Mouse (Mus musculus) heart, postnatal 0 days (tissue): Measurements from ENCODE around the gene Itga5.

Source experiments
- CTCF ChIP-seq: IDR thresholded peaks from 2 replicates; pipeline ENCODE4 v1.5.1; 2016; ENCODE audit warnings: antibody characterized with exemption, control low read depth, low read depth
- EP300 ChIP-seq: IDR thresholded peaks from 2 replicates; pipeline ENCODE4 v1.6.1; 2016; ENCODE audit warnings: antibody characterized with exemption, low read depth

DNA sequence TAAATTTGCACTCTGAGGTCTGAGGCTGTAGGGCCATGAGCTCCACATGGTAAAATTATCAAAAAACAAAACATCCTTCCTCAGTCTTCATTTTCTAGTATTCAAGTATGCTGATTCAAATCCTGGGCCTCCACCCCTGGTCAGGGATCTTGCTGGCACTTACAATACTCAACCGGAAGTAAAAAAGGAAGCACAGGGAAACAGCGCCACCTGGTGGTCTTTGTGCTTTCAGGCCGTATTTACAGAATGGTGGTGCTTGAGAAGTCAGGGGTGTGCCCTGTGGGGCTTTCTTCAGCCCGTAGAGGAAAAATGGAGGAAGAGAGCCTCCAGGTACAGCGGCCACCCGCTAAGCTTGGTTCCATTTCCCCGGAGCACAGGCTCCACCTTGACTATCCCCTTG lies 59.4 kb downstream of the Itga5 start:
- no peak for TF ChIP-seq EP300
- peak; percentile 94 for TF ChIP-seq CTCF
